In the genomic region with DNA sequence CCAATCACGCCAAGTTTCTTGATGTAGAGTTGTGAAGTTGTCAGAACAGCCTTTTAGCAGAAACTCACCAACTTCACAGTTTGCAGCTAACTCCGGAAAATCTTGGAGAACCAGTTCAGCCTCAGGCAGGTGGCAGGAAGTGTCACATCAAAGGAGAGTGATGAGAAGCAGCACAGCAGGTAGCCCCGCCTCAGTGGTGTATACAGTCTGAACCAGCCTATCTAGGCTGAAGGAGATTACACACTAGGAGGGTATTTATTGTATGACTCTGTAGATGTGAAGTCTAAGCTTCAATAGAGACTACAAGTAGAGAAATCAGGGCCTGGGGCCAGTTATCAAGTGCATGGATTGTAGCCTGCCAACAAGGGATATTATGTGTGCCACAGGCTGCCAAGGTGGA, we compare ENCODE assay signal across 13 mouse cellular contexts. TPM values are rescaled to one million over a fixed set of nuclear protein-coding genes. Genes with fewer than 3 reads are reported as not detected.
DNase-seq lines count a peak whose midpoint lies in the region; ATAC-seq and TF ChIP-seq lines count a peak whose summit lies in the region.
"Had no signal": no experiment of that assay in that cellular context is flagged by ENCODE, and none has a peak within 500 bp of the region (broad histone marks: within the 10 kb centered on the region; RNA-seq: fewer than 3 reads in every experiment).

No protein-coding gene starts in this region.

- no peak for ATAC-seq in midbrain, embryonic 11.5 days (ENCODE audit: low FRiP score)
- no peak for ATAC-seq in midbrain, embryonic 14.5 days (ENCODE audit: low FRiP score, low TSS enrichment)
- no peak for ATAC-seq in liver, embryonic 14.5 days (ENCODE audit: insufficient read depth)
- ATAC-seq: CD4-positive, CD25-positive, alpha-beta regulatory T cell, adult 4 months had no signal

- WGBS in midbrain, embryonic 11.5 days: 54% methylated on average over 3 of the region's 3 CpGs
- WGBS in midbrain, embryonic 14.5 days: 61% methylated on average over 3 of the region's 3 CpGs
- 53% methylated on average over 3 of the region's 3 CpGs for WGBS in liver, embryonic 14.5 days (ENCODE audit: insufficient replicate concordance)

- TF ChIP-seq EP300 in liver, embryonic 14.5 days (IDR thresholded peaks at IDR 0.05; ENCODE audit: low read depth): no peak

- intact Hi-C loops in heart, postnatal 25 days (cut with DNase I): no loop called here

- H3K27ac ChIP-seq in midbrain, embryonic 11.5 days (ENCODE audit: low read depth, low read length): no peak overlapping the region
- H3K27ac ChIP-seq in midbrain, embryonic 14.5 days (replicated peaks; ENCODE audit: low read depth, low read length): no peak overlapping the region
- no peak overlapping the region for H3K27ac ChIP-seq in liver, embryonic 14.5 days

- H3K36me3 ChIP-seq in midbrain, embryonic 11.5 days (ENCODE audit: control insufficient read depth, insufficient read depth, low read length): no peaks in the 10 kb centered on the region
- no peaks in the 10 kb centered on the region for H3K36me3 ChIP-seq in midbrain, embryonic 14.5 days (ENCODE audit: control insufficient read depth, insufficient read depth, low read length)
- H3K36me3 ChIP-seq in liver, embryonic 14.5 days (replicated peaks; ENCODE audit: control insufficient read depth, insufficient read depth, low read depth): no peaks in the 10 kb centered on the region

- no peak overlapping the region for H3K9ac ChIP-seq in midbrain, embryonic 11.5 days (ENCODE audit: low read length)
- no peak overlapping the region for H3K9ac ChIP-seq in midbrain, embryonic 14.5 days (replicated peaks; ENCODE audit: low read length)
- H3K9ac ChIP-seq in liver, embryonic 14.5 days (replicated peaks): no peak overlapping the region

- H3K9me3 ChIP-seq in midbrain, embryonic 11.5 days (ENCODE audit: control insufficient read depth, low read length): no peaks in the 10 kb centered on the region
- no peaks in the 10 kb centered on the region for H3K9me3 ChIP-seq in midbrain, embryonic 14.5 days (ENCODE audit: control insufficient read depth, low read length)
- H3K9me3 ChIP-seq in liver, embryonic 14.5 days (ENCODE audit: control insufficient read depth, low read length): no peaks in the 10 kb centered on the region

- H3K4me2 ChIP-seq in midbrain, embryonic 11.5 days: no peak overlapping the region
- no peak overlapping the region for H3K4me2 ChIP-seq in midbrain, embryonic 14.5 days (ENCODE audit: low read length)
- peak overlapping the region; percentile 24 for H3K4me2 ChIP-seq in liver, embryonic 14.5 days (ENCODE audit: low read depth)

- no peak overlapping the region for H3K4me3 ChIP-seq in midbrain, embryonic 11.5 days (ENCODE audit: low read depth, low read length)
- no peak overlapping the region for H3K4me3 ChIP-seq in midbrain, embryonic 14.5 days (replicated peaks; ENCODE audit: low read depth, low read length)
- H3K4me3 ChIP-seq in liver, embryonic 14.5 days (ENCODE audit: insufficient read depth in 1 of 2, low read depth in 2 of 2, low read length in 2 of 2): no peak overlapping the region

- peaks cover 5% of the 10 kb centered on the region; the same call in 1 of the 2 replicates for H3K4me1 ChIP-seq in midbrain, embryonic 11.5 days (ENCODE audit: control insufficient read depth, insufficient read depth, low read length)
- H3K4me1 ChIP-seq in midbrain, embryonic 14.5 days (ENCODE audit: control insufficient read depth, insufficient read depth, low read length): peaks cover 5% of the 10 kb centered on the region
- peaks cover 9 to 36% of the 10 kb centered on the region in 2 experiments for H3K4me1 ChIP-seq in liver, embryonic 14.5 days (replicated peaks; ENCODE audit: control insufficient read depth in 2 of 2, insufficient read depth in 2 of 2, low read length in 1 of 2)

- peak; percentile 75 for DNase-seq in midbrain, embryonic 11.5 days (ENCODE audit: low spot score, missing footprints)
- DNase-seq in midbrain, embryonic 14.5 days: no peak
- peak; percentile 10 for DNase-seq in forelimb bud, embryonic 11.5 days (ENCODE audit: low read depth, low spot score)
- no peak for DNase-seq in liver, embryonic 14.5 days (ENCODE audit: low read depth in 3 of 3, low spot score in 3 of 3)
- DNase-seq in thymus, postnatal 14 days: peak; percentile 59
- no peak for DNase-seq in heart, postnatal 25 days (ENCODE audit: low spot score)
- DNase-seq in right cerebral cortex, postnatal 10 days (ENCODE audit: low spot score in 2 of 2): no peak
- no peak for DNase-seq in adrenal gland, postnatal 10 days

- no peak for TF ChIP-seq CTCF in liver, embryonic 14.5 days (IDR thresholded peaks at IDR 0.05; ENCODE audit: low read depth)

- no peaks in the 10 kb centered on the region for H3K27me3 ChIP-seq in midbrain, embryonic 11.5 days (ENCODE audit: control insufficient read depth, insufficient read depth, low read length)
- no peaks in the 10 kb centered on the region for H3K27me3 ChIP-seq in midbrain, embryonic 14.5 days (ENCODE audit: control insufficient read depth, insufficient read depth, low read length)
- H3K27me3 ChIP-seq in liver, embryonic 14.5 days (ENCODE audit: control insufficient read depth, insufficient read depth, low read length): no peaks in the 10 kb centered on the region

RNA-seq across cellular contexts. Expression of a gene that starts 7.2 kb away (rescaled TPM):
- not detected in 2 replicates for polyA plus RNA-seq in midbrain, embryonic 11.5 days (2014; fragmentation: Nextera tagmentation; extraction: Ambion mirVana)
- polyA plus RNA-seq in midbrain, embryonic 14.5 days (2014; fragmentation: Nextera tagmentation; extraction: Ambion mirVana): not detected in 2 replicates
- 0.73 and 1.2 TPM in 2 replicates for polyA plus RNA-seq in liver, embryonic 14.5 days (2012; rRNA removed)
- 0.11 and 0.61 TPM in 2 replicates for polyA plus RNA-seq in liver, embryonic 14.5 days (2014; fragmentation: Nextera tagmentation; extraction: Ambion mirVana)
- not detected for total RNA-seq in heart, postnatal 25 days (2021)
- total RNA-seq in adrenal gland, postnatal 10 days (2021): 10 to 100 TPM in 1 of 2 experiments, 1 to 10 TPM in 1; 9.1 to 12.4 TPM
- polyA plus RNA-seq: CD4-positive, CD25-positive, alpha-beta regulatory T cell, adult 4 months; frontal cortex, adult 2 months; heart, embryonic 16.5 days had no signal

RNA-seq across cellular contexts. Expression of a gene that starts 25.5 kb away (rescaled TPM):
- 0.08 and 0.42 TPM in 2 replicates for polyA plus RNA-seq in midbrain, embryonic 11.5 days (2014; fragmentation: Nextera tagmentation; extraction: Ambion mirVana)
- polyA plus RNA-seq in midbrain, embryonic 14.5 days (2014; fragmentation: Nextera tagmentation; extraction: Ambion mirVana): 0.12 and 0.17 TPM in 2 replicates
- polyA plus RNA-seq in liver, embryonic 14.5 days (2012; rRNA removed): 0.39 and 0.47 TPM in 2 replicates
- 0.86 and 1.0 TPM in 2 replicates for polyA plus RNA-seq in liver, embryonic 14.5 days (2014; fragmentation: Nextera tagmentation; extraction: Ambion mirVana)
- total RNA-seq in heart, postnatal 25 days (2021): not detected
- total RNA-seq in adrenal gland, postnatal 10 days (2021): 1 to 10 TPM; 1.8 to 1.9 TPM
- total RNA-seq: common myeloid progenitor, adult 5-6 weeks; megakaryocyte-erythroid progenitor cell, adult 5-6 weeks had no signal
- polyA plus RNA-seq: CD4-positive, CD25-positive, alpha-beta regulatory T cell, adult 4 months had no signal

RNA-seq across cellular contexts. Expression of a gene that starts 40.0 kb away (rescaled TPM):
- 97.8 and 108 TPM in 2 replicates for polyA plus RNA-seq in midbrain, embryonic 11.5 days (2014; fragmentation: Nextera tagmentation; extraction: Ambion mirVana)
- 78.4 and 90.0 TPM in 2 replicates for polyA plus RNA-seq in midbrain, embryonic 14.5 days (2014; fragmentation: Nextera tagmentation; extraction: Ambion mirVana)
- polyA plus RNA-seq in liver, embryonic 14.5 days (2012; rRNA removed): 11.7 and 16.6 TPM in 2 replicates
- 55.7 TPM in 2 replicates for polyA plus RNA-seq in liver, embryonic 14.5 days (2014; fragmentation: Nextera tagmentation; extraction: Ambion mirVana)
- 10 to 100 TPM; 46.1 to 47.0 TPM for total RNA-seq in heart, postnatal 25 days (2021)
- total RNA-seq in adrenal gland, postnatal 10 days (2021): 10 to 100 TPM; 45.5 to 49.5 TPM

RNA-seq across cellular contexts. Expression of a gene that starts 40.1 kb away (rescaled TPM):
- 14.3 and 16.0 TPM in 2 replicates for polyA plus RNA-seq in midbrain, embryonic 11.5 days (2014; fragmentation: Nextera tagmentation; extraction: Ambion mirVana)
- 12.9 and 16.1 TPM in 2 replicates for polyA plus RNA-seq in midbrain, embryonic 14.5 days (2014; fragmentation: Nextera tagmentation; extraction: Ambion mirVana)
- polyA plus RNA-seq in liver, embryonic 14.5 days (2012; rRNA removed): 0.88 and 1.5 TPM in 2 replicates
- polyA plus RNA-seq in liver, embryonic 14.5 days (2014; fragmentation: Nextera tagmentation; extraction: Ambion mirVana): 2.6 and 3.5 TPM in 2 replicates
- total RNA-seq in heart, postnatal 25 days (2021): 1 to 10 TPM; 4.9 to 6.4 TPM
- total RNA-seq in adrenal gland, postnatal 10 days (2021): 1 to 10 TPM; 7.7 to 8.3 TPM

Comparison
In these comparisons a context has a peak if more than half of its experiments do, and no peak if none do; other contexts are left out.
1. DNase-seq: peak in midbrain, embryonic 11.5 days (single experiment), forelimb bud, embryonic 11.5 days (single experiment) and thymus, postnatal 14 days (single experiment); none in midbrain, embryonic 14.5 days (single experiment), liver, embryonic 14.5 days (0 of 3), heart, postnatal 25 days (single experiment), right cerebral cortex, postnatal 10 days (0 of 2) and adrenal gland, postnatal 10 days (single experiment).